Mouse (Mus musculus): ENCODE measurements around the gene 6030498E09Rik.

- TF ChIP-seq CTCF (IDR thresholded peaks at IDR 0.05; ENCODE audit: insufficient read depth, low read length) (no peak), POLR2A (IDR thresholded peaks at IDR 0.05; ENCODE audit: borderline replicate concordance, extremely low read depth, low read depth, low read length) (no peak)
Observed at GRCm38 (mm10) chrX:38771886-38772285, 585 bp upstream of the 6030498E09Rik start.

Data from lung, adult 2 months (tissue).